Mouse (Mus musculus) left cerebral cortex, adult 9 months (tissue): ENCODE results near the gene Akap7.

ENCODE experiments used
- DNase-seq, 2 experiments: peaks; one replicate each; pipeline ENCODE4 v3.0.0; 2022; ENCODE audit warnings: low spot score in 2 of 2

Akap7 gene

DNA sequence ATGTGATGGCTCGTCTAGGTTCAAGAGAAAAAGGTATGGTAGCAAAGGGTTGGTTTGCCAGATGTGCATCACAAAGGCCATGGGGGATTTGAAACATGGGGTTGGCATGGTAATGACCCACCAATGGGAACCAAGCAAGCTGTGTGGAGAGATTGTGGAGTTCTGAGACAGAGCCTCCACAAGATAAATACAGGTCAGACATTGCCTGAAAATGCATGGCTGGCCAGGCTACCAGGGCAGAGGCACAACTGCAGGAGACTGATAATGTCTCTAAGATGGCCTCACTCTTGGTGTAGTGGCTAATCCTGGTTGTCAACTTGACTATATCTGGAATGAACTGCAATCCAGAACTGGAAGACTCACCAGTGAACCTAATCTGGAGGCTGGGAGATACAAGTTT lies 174.1 kb downstream of the Akap7 start:
- no peak for DNase-seq

DNA sequence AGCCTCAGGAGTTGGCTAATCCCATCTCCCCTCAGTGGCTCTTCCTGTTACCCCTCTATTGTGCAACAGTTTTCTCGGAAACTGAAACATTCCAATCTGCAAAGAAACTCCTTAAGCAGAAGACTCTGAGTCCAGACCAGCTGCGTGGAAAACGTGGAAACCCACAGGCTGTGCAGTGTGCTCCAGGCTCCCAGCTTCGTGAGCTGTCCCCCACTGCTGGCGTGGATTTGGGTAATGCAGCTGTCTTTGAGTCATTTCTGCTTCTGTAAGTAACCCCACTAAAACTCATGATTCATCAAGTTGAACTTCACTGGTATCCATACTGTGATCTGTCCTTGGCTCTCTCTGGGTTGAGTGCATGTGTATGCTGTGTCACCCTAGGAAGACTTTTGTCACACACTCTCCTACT lies 179.2 kb downstream of the Akap7 start:
- DNase-seq, result no peak

DNA sequence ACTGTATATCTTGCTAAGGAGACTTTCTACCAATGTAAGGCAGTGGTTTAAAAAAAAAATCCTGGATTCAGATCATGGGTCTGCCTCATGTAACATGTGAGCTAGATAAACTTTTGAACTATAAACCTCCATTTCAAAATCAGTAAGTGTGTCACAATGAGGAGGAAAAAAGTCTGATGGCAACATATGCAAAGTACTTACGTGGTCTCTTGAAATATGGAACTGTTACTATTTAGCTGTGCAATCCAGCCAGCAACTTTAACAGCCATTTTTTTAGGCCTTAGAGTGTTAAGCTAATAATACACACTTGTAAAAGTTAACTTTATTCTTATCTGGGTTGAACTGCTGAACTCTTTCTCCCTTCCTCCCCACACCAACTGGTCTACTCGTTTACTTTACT lies 181.6 kb downstream of the Akap7 start:
- DNase-seq, result no peak

DNA sequence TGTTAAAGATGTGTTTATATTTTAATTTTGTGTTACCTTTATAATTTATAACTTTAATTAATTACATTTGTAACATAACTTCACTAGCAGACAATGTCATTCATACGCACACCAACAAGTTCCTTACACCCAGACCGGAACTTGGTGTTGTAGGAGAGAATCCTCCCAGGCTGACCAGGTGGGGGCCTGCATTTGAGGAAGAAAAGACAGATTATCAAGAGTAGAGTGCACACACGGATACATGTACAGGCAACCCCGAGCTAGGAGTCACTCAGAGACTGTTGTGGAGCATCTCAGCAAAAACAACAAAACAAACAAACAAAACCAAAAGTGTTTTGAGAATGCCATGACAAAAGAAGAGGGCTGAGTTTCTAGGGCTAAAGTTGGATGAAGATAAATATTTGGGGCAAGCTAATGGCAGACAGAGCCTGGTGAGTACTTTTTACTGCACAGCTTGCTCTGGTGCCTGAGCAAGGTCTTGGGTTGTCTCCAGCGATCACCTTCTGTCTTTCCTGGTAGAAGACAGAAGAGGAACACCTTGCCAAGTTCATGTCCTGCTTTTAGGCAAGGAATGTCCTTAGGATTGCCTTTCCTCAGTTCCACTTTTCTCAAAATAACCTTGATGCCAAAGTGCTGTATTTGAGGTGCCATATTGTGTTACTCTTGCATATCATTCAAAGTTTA lies 186.7 kb downstream of the Akap7 start:
- DNase-seq, result no peak
